Mouse (Mus musculus) retina, postnatal 1 day (tissue): ENCODE results near the gene Lmod3.
"Not testable (repeated sequence)": the region's sequence is repeated elsewhere in the genome, so short reads cannot be mapped to it uniquely, and the experiment has no call there.

Experiments used
- DNase-seq: peaks from one replicate; pipeline ENCODE4 v3.0.0-alpha.2; 2012

Gene Lmod3

DNA sequence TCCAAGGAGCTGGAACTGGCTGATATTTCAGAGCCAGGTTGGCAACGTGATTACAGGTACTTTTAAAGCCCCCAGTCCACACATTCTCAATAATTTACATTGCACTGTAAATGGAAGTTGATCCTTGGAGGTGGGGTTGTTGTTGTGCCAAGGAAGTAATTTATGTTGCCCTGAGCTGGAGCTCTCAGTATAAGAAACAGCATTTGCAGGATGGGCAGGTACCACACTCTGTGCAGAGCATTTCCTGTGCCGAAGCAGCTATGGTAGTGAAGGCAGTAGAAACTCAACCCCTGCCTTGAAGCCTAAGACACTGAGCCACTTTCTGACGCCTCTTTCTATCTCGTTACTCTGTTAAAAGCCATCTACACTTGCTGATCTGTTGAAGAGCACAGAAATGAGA, 23.2 kb upstream of the Lmod3 start:
- DNase-seq, result no peak

DNA sequence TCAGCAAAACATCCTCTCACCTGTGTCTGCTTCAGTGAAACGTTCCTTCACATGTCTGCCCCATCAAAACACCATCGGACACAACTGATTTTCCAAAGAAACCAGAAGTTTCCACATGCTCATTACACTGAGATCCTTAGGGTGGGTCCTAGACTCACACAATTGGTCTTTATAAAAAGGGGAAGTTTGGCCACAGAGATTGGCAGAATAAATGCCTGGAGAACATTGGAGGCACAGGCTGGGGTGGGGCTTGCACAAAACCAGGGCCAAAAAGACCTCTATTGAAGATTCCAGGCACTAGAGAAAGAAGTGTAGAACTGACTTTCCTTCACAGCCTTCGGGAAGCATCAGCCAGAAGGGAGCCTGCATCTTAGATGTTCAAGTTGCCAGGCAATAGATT, 21.2 kb upstream of the Lmod3 start:
- DNase-seq, result no peak

DNA sequence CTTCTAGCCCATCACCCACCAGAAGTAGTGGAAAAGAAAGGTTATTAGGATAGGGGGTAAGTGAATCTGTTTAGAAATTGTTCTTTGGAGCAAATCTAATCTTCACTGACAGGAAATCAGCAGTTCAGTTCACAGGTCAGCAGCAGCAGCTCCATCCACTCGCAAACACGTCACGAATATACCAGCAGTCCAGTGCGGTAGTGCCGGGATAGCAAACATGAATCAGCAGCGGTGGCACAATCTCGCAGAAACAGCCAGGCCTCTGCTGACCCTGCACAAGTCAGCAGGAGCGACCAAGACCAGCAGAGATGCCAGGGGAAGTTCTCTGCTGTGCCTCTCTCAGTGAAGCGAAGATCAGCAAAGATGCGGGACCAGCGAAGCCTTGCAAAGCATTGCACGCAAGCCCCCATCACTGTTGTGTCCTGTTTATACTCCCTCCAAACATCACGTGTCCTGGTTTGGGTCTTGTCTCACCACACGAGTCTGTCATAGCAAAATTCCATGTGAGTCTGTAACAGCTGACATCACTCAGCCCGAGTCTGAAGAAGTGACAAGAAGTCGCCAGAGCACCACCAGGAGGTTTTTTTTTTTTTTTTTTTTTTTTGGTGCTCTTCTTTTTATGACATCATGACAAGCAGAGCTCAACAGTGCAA, 20.6 kb upstream of the Lmod3 start:
- peak; percentile 37 for DNase-seq

DNA sequence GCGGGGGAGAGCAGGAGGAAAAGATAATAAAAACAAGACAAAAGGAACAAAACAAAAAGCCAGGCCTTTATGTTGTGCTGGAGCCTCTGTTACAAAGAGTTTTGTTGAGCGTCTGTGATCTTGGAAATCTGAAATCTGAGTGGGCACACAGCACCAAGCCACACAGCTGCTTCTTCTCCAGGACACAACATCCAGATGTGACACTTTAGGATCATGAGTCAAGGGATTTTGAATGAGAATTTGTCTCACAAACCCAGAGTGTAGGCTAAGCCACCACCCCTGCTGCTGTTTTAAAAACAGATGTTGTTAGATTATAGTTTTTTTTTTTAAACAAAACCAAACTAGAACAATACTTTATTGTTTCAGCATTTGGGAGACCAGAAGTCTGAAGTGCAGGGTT, 19.8 kb upstream of the Lmod3 start:
- no peak for DNase-seq

- no peak for DNase-seq
Measured at GRCm38 (mm10) chr6:97269596-97269995, 17.0 kb upstream of the Lmod3 start.

GRCm38 (mm10) chr6:97267132-97267531, 14.6 kb upstream of the Lmod3 start:
- no peak for DNase-seq

DNA sequence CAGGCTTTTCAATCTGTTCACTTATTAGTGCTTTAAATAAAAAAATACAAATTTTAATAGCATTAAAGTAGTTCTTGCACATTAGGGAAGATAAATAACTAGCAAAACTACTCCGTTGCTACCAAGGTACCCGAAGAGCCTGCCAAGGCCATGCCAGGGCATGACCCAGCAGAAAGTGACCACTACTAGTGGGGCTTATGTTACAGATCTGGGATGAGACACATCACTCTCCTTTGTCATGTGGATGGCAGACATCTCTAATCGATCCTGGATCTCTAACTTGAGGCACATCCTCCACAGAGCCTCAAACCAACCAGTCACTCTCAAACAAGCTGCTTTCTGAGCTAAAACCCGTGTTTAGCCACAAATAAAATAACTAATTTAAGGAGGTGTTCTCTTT, 14.1 kb upstream of the Lmod3 start:
- no peak for DNase-seq

GRCm38 (mm10) chr6:97265705-97266104, 13.1 kb upstream of the Lmod3 start:
- no peak for DNase-seq

DNA sequence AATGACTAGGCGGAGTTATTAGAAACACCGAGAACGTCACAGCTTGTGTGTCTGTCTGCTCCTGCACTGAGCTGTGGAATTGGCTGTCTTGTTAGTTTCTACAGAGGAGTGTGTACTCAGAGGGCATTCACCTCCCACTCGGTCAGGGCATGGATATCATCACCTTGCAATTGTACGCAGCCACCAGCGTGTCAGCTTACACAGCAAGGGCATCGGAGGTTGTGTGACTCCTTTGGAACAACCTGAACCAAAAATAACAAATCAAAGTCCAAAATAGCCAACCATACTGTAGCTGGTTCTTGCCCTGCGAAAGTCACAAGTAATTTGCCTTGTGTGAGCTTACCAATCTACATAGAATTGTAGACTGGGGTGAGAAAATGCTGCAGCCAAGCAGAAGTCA, 12.7 kb upstream of the Lmod3 start:
- no peak for DNase-seq

DNA sequence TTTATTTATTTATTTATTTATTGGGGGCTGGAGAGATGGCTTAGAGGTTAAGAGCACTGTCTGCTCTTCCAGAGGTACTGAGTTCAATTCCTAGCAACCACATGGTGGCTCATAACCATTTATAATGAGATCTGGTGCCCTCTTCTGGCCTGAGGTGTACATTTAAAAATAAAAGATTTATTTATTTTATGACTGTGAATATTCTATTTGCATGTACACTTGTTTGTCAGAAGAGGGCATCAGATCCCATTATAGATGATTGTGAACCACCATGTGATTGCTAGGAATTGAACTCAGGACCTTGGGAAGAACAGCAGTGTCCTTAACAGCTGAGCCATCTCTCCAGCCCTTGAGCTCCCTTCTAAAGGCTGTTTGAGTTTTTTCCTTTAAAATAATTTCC, 11.2 kb upstream of the Lmod3 start:
- not testable (repeated sequence) for DNase-seq

DNA sequence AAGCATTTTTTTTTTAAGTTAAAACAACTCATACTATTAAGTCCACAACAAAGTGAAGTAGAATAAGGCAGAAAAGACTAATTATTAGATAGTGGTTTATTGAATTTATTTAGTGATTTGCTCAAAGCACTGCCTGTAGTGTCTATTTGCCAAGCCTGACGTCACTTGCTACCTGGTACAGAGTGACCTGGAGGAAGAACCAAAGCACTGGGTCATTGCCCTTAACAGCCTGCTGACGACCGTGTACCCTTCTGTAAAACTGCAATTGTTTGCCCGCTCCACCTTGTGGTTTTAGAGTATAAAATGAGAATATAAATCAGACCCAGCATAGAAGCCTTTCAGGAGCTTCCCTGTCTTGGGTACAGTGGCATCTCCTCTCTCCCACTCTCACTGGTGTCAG, 9.7 kb upstream of the Lmod3 start:
- no peak for DNase-seq

DNA sequence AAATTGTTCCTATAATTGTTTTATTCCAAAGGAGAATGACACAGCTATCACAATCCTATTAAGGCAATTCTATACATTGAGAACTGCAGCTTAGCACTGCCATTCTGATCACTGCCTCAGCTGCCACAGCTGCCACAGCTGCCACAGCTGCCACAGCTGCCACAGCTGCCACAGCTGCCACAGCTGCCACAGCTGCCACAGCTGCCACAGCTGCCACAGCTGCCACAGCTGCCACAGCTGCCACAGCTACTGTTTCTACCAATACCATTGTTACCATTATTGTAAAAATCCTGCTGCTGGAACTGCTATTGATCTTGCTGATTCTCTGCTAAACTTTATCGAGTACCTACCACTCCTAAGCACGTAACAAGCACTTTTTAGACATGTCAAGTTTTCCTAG, 7.4 kb upstream of the Lmod3 start:
- not testable (repeated sequence) for DNase-seq

DNA sequence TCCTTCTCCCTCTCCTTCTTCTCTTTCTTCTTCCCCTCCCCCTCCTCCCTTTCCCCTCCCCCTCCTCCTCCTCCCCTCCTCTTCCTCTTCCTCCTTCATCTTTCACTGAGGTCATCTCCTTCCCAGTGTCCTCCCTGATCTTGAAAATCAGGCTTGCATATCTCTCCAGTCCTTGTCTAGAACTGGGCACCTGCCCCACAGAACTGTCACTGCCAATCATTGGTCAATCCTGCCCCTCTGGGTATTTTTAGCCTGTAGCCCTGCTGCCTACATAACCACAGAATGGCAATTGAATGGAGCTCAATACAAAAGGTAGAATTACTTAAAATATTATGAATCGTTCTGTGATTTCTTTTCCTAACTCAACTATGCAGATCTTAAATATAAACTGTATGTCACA, 5.9 kb upstream of the Lmod3 start:
- DNase-seq, result no peak

GRCm38 (mm10) chr6:97252086-97252485, 473 bp downstream of the Lmod3 start:
- DNase-seq, result no peak

GRCm38 (mm10) chr6:97250966-97251365, 1.6 kb downstream of the Lmod3 start:
- peak; percentile 76 for DNase-seq

DNA sequence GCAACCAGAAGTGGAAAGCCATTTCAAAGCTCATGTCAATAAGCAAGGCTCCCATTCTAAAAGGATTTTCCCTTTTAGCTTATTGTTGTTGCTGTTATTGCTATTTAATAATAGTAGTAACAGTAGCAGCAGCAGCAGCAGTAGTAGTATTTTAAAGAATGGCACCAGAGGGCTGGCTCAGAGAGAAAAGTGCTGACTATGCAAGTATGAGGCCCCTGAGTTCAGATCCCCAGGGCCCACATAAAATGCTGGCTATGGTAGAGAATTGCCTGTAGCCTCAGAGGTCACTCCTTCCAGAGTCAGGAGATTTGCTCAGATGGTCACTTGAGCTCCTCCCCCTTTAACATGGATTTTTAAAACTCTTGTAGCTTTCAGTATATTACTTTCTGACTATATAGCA, 7.4 kb downstream of the Lmod3 start:
- DNase-seq, result no peak

DNA sequence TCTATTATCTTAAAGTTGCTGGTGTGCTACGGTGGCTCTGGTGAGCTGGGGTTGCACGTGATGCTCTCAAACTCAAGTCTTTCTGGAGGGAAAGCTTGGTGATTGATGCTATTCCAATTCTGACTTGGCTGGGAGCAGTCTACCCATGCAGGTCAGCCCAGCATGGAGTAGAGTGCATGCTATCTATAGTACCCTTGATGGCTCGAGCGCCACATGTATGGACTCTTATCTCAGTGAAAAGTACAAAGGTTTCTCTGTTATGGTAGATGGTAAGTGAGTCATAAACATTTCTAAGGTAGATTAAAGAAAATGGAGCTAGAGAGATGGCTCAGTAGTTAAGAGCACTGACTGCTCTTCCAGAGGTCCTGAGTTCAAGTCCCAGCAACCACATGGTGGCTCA, 10.0 kb downstream of the Lmod3 start:
- no peak for DNase-seq

DNA sequence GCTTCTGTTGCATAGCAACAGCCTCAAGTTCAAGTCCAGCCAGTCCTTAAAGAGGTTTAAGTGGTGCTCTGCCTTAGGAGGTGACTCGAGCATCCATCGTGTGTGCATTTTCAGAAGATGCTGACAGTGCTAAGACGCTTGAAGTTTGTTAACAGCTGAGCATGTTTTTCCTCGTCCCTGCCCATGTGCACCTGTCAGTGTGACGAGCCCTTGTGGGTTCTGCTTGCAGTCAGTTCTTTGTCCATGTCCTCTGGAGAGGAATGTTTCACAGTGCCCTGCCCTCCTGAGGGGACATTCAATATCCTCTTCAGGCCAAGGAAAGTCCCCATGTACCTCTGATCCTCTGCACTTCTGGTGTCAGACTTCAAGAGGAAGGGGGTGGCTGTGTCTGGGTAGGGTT, 12.5 kb downstream of the Lmod3 start:
- no peak for DNase-seq

GRCm38 (mm10) chr6:97239360-97239759, 13.2 kb downstream of the Lmod3 start:
- DNase-seq, result no peak

DNA sequence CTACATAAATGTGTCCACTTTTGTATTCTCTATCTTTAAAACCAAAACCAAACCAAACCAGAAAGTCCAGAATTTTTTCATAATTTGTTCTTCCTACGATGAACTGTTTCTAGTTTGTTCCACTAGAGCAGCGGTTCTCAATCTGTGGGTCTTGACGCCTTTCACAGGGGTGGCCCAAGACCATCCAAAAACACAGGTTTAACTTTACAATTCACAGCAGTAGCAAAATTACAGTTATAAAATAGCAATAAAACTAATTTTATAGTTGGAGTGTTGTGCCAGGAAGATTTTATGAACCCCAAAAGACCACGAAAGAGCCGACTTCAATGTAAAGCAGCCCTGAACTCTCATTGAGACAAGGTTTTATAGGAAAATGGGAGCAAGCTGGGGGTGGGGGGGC, 16.5 kb downstream of the Lmod3 start:
- no peak for DNase-seq

DNA sequence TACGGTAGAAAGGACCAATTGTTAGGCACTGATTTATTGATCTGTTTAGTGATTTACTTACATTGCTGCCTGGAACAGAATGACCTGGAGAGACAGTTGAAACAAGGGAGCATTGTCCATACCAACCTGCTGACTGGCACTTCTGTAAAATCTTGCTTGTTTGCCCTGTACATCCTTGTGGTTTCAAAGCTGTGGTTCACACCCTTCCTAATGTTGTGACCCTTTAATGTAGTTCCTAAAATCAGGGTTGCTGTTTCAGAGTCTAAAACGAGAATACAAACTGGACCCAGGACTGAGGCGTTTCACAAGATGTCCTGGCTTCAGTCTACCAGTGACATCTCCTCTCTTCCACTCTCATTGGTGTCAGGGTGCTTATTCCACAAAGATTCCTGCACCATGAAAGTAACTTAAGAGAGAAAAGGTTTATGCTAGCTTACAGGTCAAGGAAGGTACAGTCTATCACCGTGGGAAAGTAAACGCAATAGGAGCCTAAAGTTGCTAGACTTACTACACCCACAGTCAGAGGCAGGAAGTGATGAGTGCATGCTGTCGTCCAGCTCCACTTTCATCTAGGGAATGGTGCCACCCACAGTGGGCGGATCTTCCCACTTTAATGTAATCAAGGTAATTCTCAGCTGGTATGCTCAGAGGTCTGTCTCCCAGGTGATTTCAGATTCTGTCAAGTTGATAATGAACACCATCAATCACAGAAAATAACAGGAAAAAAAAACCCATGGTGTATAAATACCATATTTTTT, 17.5 kb downstream of the Lmod3 start:
- no peak for DNase-seq

DNA sequence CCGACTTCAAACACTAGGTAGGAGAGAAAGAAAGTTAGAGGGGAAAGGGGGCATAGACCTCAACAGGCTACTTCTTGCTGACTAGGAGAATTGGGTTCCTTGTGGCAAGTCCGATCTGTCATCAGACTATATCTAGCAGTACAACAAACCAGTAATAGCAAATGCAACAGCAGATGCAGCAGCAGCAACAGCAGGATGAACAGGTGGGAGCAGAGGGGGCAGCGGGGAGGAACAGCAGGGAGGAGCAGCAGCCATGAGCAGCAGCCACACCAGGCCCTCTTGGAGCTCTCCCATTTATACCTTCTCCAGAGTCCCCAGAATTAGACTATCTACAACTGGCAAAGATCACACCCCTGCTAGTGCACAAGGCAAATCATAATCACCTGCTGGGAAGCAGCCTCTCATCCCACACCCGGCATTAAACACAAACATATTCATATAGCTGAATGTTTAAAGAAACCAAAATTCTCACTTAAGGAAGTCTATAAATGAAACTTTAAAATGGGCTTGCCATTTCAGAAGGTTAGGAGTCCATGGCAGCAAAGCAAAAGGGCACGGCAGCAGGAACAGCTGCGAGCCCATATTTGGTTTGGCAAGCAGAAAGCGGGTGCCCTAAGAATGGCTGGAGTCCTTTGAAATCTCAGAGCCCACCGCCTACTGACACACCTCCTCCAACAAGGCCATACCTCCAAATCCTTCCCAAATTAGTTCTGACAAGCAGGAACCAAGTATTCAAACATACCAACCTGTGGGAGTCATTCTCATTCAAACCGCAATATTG, 25.3 kb downstream of the Lmod3 start:
- no peak for DNase-seq

- no peak for DNase-seq
Measured at GRCm38 (mm10) chr6:97226083-97226491, 26.5 kb downstream of the Lmod3 start.

DNA sequence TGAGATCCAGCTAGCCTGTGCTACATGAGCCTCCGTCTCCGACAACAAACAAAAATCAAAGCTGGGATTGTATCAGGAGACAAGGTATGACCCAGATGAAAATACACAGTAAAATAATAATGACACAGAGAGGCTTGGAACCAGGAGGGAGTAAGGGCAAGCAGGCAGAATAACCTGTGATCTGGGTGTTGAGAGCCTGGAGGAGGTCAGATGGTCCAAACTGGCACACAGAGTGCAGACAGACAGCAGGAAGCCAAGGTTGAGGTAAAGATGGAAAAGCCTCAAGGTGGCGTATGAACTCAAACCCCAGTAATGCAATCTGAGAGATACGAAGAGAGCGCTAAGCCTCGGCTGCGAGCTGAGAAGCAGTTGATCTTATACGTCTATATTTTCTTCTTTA, 28.1 kb downstream of the Lmod3 start:
- no peak for DNase-seq
